Mouse (Mus musculus) lung, embryonic 16.5 days (tissue): ENCODE data around the gene Crtap. TPM values are rescaled to one million over a fixed set of nuclear protein-coding genes. Genes with fewer than 3 reads are reported as not detected.
A peak's percentile ranks its signal among the peaks of the same experiment; 100 is the strongest.
"Not testable (repeated sequence)": the region's sequence is repeated elsewhere in the genome, so short reads cannot be mapped to it uniquely, and the experiment has no call there.

ENCODE experiments used
- ATAC-seq: fragments of 200-750 bp; cut with Nextera tagmentation; 2 replicates; pipeline ENCODE4 v1.8.0; 2017; ENCODE audit warnings: low read depth, mild to moderate bottlenecking, moderate library complexity
- H3K27ac ChIP-seq: fragments of 300-500 bp; sonication (generic); 2 replicates; pipeline ENCODE4 v1.5.1; 2014; ENCODE audit warnings: mild to moderate bottlenecking, control low read depth, low read length
- H3K27me3 ChIP-seq: fragments of 300-500 bp; sonication (generic); 2 replicates; pipeline ENCODE4 v1.6.1; 2014; ENCODE audit warnings: low read depth, low read length, mixed read lengths; ENCODE audit not compliant: control insufficient read depth, insufficient read depth
- H3K36me3 ChIP-seq: fragments of 300-500 bp; sonication (generic); 2 replicates; pipeline ENCODE4 v1.6.1; 2014; ENCODE audit warnings: low read length; ENCODE audit not compliant: control insufficient read depth, insufficient read depth
- H3K4me1 ChIP-seq: fragments of 300-500 bp; sonication (generic); replicated peaks from 2 replicates; pipeline ENCODE4 v1.6.1; 2014; ENCODE audit warnings: low read length, mixed read lengths; ENCODE audit not compliant: control insufficient read depth, insufficient read depth
- H3K4me2 ChIP-seq: fragments of 300-500 bp; sonication (generic); 2 replicates; pipeline ENCODE4 v1.6.1; 2014; ENCODE audit warnings: low read depth, low read length, control low read depth
- H3K4me3 ChIP-seq: fragments of 300-500 bp; sonication (generic); 2 replicates; pipeline ENCODE4 v1.5.1; 2014; ENCODE audit warnings: mild to moderate bottlenecking, low read length, control low read depth
- H3K9ac ChIP-seq: fragments of 300-500 bp; sonication (generic); 2 replicates; pipeline ENCODE4 v1.6.1; 2014; ENCODE audit warnings: low read length, control low read depth
- H3K9me3 ChIP-seq: fragments of 300-500 bp; sonication (generic); 2 replicates; pipeline ENCODE4 v1.6.1; 2016; ENCODE audit warnings: low read length; ENCODE audit not compliant: control insufficient read depth
- whole genome bisulfite sequencing: fragments of 180-500 bp; shearing (Covaris S2); extraction: QIAGEN DNeasy Blood & Tissue Kit; methylation state at CpG from one replicate; pipeline ENCODE4 v1.1.7; 2014; 5-methylcytosine and 5-hydroxymethylcytosine counted together
- polyA plus RNA-seq: library from polyadenylated mRNA; unstranded; fragments of >200 nt; fragmentation: Nextera tagmentation; extraction: Ambion mirVana; gene quantifications from 2 replicates; pipeline ENCODE4 v1.2.1, GENCODE M21; 2015

Gene Crtap
- polyA plus RNA-seq, 1 experiment from 2014 or later, result 147 TPM

DNA sequence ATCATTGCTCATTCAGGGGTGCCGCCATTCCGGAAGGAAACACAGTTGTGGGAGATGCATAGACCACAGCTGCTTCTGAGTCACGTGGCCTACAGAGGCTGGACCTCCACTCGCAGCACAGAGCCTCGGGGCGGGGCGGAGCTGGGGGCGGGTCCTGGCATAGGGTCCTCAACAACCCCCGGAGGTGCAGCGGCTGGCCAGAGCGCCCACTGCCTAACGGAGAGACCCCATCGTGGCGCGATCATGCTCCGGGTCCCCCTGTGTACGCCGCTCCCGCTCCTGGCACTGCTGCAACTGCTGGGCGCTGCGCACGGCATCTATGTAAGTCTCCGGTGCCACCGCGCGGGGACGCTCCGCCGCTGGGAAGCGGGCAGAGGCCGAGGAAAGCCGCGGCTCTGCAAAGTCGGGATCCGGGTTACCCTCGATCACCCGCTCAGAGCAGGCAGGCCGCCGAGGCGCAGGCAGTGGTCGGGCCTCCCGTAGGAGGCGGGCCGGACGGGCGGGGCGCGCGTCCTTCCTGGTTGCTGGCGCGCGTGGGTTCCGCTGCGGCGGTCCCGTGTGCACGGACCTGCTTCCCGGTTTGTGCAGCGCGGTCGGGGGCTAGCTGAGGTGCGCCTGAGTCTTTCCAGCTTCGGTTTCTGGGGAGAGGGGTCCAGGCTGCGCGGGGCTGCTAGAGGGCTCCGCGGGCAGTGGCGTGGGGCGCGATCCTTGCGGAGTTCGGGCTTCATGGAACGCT is 10.6 kb upstream of the Crtap start, which contains the start of the genes Glb1 and Tmppe:
Glb1 (plus strand) TSS at position 128 of the 736 bp plus-strand sequence.
Tmppe (plus strand) TSS at position 157 of the 736 bp plus-strand sequence.
- H3K36me3 ChIP-seq, result peaks cover 20% of the 10 kb centered on the region
- peak within 1 kb of the TSS; percentile 86 for H3K9ac ChIP-seq
- H3K4me2 ChIP-seq, result peak within 1 kb of the TSS; percentile 90
- peak; percentile 99 for ATAC-seq
- H3K4me1 ChIP-seq, result peaks cover 11% of the 10 kb centered on the region
- 0% methylated on average over 70 of the region's 73 CpGs for WGBS
- H3K27ac ChIP-seq, result peak within 1 kb of the TSS; percentile 86
- H3K4me3 ChIP-seq, result peak within 1 kb of the TSS; percentile 64
- H3K9me3 ChIP-seq, result peaks cover 7% of the 10 kb centered on the region; the same call in 1 of the 2 replicates
- H3K27me3 ChIP-seq, result no peaks in the 10 kb centered on the region

- peak overlapping the region; percentile 86 for H3K27ac ChIP-seq
- peak overlapping the region; percentile 86 for H3K9ac ChIP-seq
- H3K27me3 ChIP-seq, result no peaks in the 10 kb centered on the region
- peaks cover 11% of the 10 kb centered on the region for H3K4me1 ChIP-seq
- peak overlapping the region; percentile 64 for H3K4me3 ChIP-seq
- 20% methylated on average over 5 of the region's 5 CpGs for WGBS
- no peak for ATAC-seq
- H3K36me3 ChIP-seq, result peaks cover 17% of the 10 kb centered on the region
- peaks cover 7% of the 10 kb centered on the region; the same call in 1 of the 2 replicates for H3K9me3 ChIP-seq
- peak overlapping the region; percentile 90 for H3K4me2 ChIP-seq
Observed at GRCm38 (mm10) chr9:114400588-114400948, 10.1 kb upstream of the Crtap start.

GRCm38 (mm10) chr9:114399680-114400079 is 9.2 kb upstream of the Crtap start:
- Histone ChIP-seq H3K4me3 (no peak overlapping the region), H3K9me3 (peaks cover under 1% of the 10 kb centered on the region; the same call in 1 of the 2 replicates), H3K36me3 (peaks cover 8% of the 10 kb centered on the region), H3K4me2 (no peak overlapping the region), H3K9ac (no peak overlapping the region), H3K27ac (no peak overlapping the region), H3K4me1 (peaks cover 11% of the 10 kb centered on the region), H3K27me3 (no peaks in the 10 kb centered on the region)
- no peak for ATAC-seq
- WGBS, result 88% methylated on average over 12 of the region's 12 CpGs

DNA sequence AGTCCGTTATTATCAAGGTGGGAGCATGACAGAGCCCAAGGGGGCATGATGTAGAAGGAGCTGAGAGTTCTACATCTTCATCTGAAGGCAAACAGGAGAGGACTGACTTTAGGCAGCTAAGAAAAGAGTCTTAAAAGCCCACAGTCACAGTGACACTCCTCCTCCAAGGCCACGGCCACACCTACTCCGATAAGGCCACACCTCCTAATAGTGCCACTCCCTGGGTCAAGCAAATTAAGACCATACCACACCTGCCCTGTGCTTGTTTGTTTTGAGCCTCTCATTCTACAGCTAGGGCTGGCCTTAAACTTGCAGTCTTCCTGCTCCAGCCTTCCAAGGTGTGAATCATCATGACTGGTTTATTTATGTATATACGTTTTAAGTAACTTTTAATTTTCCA is 4.8 kb upstream of the Crtap start:
- Histone ChIP-seq H3K27ac (no peak overlapping the region), H3K4me1 (peaks cover 5% of the 10 kb centered on the region; the same call in 1 of the 2 replicates), H3K9ac (no peak overlapping the region), H3K4me2 (no peak overlapping the region), H3K27me3 (no peaks in the 10 kb centered on the region), H3K4me3 (no peak overlapping the region), H3K36me3 (no peaks in the 10 kb centered on the region), H3K9me3 (no peaks in the 10 kb centered on the region)
- ATAC-seq, result no peak
- 82% methylated on average over 4 of the region's 4 CpGs for WGBS

DNA sequence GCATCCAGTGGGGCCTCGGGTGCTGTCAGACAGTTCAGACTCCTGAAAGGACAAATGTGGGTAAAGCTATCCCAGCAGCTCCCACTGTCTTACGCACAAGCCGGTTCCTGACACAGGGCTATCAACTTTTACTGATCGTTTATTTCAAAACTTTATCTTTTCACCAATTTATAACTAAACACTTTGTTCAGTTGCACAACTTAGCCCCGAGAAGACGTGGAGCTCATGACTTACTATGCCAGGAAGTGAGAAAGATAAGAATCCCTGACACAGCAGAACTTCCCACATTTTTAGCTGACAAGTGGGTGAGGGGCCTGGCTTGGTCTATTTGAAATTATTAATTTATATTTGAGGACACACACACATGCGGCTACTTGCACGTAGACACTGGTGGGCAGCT is 4.2 kb upstream of the Crtap start:
- Histone ChIP-seq H3K36me3 (no peaks in the 10 kb centered on the region), H3K9ac (no peak overlapping the region), H3K27ac (no peak overlapping the region), H3K4me2 (no peak overlapping the region), H3K9me3 (no peaks in the 10 kb centered on the region), H3K4me3 (no peak overlapping the region), H3K27me3 (no peaks in the 10 kb centered on the region), H3K4me1 (peaks cover 6% of the 10 kb centered on the region; the same call in 1 of the 2 replicates)
- ATAC-seq, result peak; percentile 16; the same call in 1 of the 2 replicates
- WGBS, result 40% methylated on average over 8 of the region's 8 CpGs

GRCm38 (mm10) chr9:114394136-114394535 is 3.7 kb upstream of the Crtap start:
- not testable (repeated sequence) for ATAC-seq, H3K27ac ChIP-seq, H3K4me3 ChIP-seq, H3K36me3 ChIP-seq, H3K9ac ChIP-seq, H3K9me3 ChIP-seq, H3K4me2 ChIP-seq, H3K27me3 ChIP-seq
- WGBS, result 55% methylated on average over 6 of the region's 6 CpGs
- peaks cover 11% of the 10 kb centered on the region for H3K4me1 ChIP-seq

DNA sequence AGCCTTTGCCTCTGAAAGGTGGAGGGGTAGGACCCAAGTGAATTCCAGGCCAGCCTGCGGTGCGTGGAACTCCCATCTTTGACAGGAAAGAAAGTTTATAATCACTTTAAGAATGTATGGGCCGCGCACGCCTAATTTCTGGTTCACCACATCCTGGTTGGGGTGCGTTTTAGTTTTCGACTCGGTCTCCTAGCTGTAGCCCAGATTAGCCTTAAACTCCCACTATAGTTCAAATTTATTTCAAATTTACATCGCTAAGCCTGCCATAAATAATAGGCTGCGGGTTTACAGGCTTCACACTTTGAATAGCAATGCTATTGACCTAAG is 237 bp upstream of the Crtap start:
- WGBS, result 4% methylated on average over 10 of the region's 10 CpGs
- Histone ChIP-seq H3K4me2 (peak overlapping the region; percentile 59), H3K27me3 (no peaks in the 10 kb centered on the region), H3K9me3 (no peaks in the 10 kb centered on the region), H3K9ac (peak overlapping the region; percentile 86), H3K36me3 (no peaks in the 10 kb centered on the region; the same call in 1 of the 2 replicates), H3K4me1 (peaks cover 24% of the 10 kb centered on the region), H3K4me3 (peak overlapping the region; percentile 72), H3K27ac (no peak overlapping the region)
- no peak for ATAC-seq

DNA sequence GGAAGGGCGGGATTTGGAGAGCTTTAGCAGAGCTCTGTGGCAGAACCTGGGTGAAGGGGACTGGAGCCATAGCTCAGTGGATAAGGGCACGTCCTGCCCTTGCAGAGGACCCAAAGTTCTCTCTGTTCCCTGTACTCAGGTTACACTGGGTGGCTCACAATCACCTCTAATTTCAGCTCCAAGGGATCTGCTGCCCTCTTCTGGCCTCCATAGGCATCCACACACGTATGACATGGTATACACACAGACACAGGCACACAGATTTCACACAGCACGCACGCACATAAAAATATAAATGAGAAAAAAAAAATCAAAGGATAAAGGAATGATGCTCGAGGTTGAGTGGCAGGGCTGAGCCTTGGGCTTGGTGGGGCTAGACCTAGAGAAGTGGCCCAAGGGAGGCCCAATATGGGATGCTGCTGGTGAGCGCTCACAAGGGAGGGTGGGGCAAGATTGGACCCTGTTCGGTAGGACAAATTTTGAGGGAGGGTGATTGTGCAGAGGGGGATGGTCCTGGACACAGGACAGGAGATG is 1.0 kb downstream of the Crtap start:
- Histone ChIP-seq H3K36me3 (peaks cover 3% of the 10 kb centered on the region), H3K27me3 (no peaks in the 10 kb centered on the region), H3K4me1 (peaks cover 24% of the 10 kb centered on the region), H3K27ac (peak overlapping the region; percentile 77), H3K4me2 (peak overlapping the region; percentile 59), H3K9me3 (no peaks in the 10 kb centered on the region), H3K4me3 (peak overlapping the region; percentile 72), H3K9ac (peak overlapping the region; percentile 86; the same call in 1 of the 2 replicates)
- WGBS, result 72% methylated on average over 8 of the region's 8 CpGs
- ATAC-seq, result no peak

GRCm38 (mm10) chr9:114388701-114389370 is 1.6 kb downstream of the Crtap start:
- no peak for ATAC-seq
- Histone ChIP-seq H3K4me1 (peaks cover 24% of the 10 kb centered on the region), H3K27me3 (no peaks in the 10 kb centered on the region), H3K9me3 (no peaks in the 10 kb centered on the region), H3K4me3 (peak overlapping the region; percentile 72; the same call in 1 of the 2 replicates), H3K36me3 (peaks cover 3% of the 10 kb centered on the region), H3K9ac (peak overlapping the region; percentile 8; the same call in 1 of the 2 replicates), H3K27ac (peak overlapping the region; percentile 43), H3K4me2 (peak overlapping the region; percentile 59)
- 48% methylated on average over 3 of the region's 3 CpGs for WGBS
